Mouse (Mus musculus): ENCODE data around the gene Nepro.
A peak's percentile ranks its signal among the peaks of the same experiment; 100 is the strongest.

The Nepro gene

GRCm38 (mm10) chr16:44767967-44768366 lies 43.9 kb downstream of the Nepro start:
- DNase-seq = peak; percentile 12 to 51

- no peak for DNase-seq
Observed at GRCm38 (mm10) chr16:44772577-44772976, 48.5 kb downstream of the Nepro start.

GRCm38 (mm10) chr16:44773673-44774072 lies 49.6 kb downstream of the Nepro start:
- no peak for DNase-seq

DNA sequence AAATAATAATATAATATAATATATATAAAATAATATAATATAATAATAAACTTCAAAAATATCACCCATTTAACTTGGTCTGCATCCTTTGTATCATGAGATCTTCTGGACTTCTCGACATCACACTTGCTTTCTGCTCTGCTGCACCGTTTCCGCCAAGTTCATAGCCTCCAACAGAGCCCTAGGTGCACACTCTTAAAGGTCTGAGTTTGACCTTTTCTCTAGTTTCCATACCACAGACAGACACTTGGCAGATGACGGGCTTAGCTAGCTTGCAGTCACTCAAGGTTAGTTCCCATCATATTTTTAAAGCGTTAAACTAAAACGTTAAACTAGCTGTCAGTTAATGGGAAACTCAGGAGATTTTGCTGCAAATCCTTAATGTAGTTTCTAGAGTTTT lies 50.1 kb downstream of the Nepro start:
- no peak for DNase-seq

DNA sequence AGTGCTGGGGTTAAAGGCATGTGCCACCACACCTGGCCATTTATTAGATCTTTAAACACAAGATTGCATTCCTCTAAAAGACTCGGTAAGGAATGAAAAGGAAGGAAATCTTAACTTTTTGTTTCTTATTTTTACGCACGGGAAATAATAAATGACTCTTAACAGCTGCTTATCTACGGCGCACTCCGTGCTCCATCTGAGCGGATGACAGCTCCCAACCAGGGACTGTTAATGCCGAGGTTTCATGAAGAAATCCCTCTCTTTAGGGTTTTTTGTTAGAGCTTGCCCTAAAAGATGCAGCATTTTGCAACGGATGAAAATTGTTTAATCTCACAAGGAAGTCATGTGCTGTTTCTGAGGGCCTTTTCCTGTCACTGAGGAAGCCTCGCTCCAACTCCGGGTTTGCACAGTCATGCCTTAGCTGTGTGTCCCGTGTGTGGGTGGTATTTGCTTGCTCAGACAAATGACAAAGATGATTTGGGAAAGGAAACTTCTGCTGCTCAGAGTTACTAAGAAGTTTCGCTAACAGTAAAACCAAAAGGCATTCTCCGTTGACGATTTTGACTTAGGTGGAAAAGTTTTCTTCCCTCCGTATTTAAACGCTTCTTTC lies 54.5 kb downstream of the Nepro start:
- DNase-seq = no peak

DNA sequence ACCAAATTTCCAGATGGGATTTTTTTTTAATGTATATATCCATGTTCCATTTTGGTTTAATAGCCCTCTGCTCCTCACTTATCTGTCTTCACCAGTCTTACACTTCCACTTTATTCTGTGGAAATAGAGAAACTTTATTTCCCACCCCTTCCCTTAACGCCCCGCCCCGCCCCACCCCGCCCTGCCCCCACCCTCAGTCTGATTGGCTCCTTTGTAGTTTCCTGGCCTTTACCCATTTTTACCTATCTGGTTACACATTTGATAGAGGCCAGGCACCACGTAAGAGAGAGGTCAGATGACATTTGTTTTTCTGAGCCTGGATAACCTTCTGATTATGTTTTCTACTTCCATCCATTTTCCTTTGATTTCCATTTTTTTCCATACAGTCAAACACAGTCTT lies 55.4 kb downstream of the Nepro start:
- DNase-seq = no peak

GRCm38 (mm10) chr16:44780751-44781150 lies 56.6 kb downstream of the Nepro start:
- no peak for DNase-seq
